Mouse (Mus musculus) spleen, adult 12 weeks (tissue): Measurements from ENCODE around the gene Lsm6.

Source experiments
- DNase-seq: peaks from one replicate; pipeline ENCODE4 v3.0.0; 2022; ENCODE audit warnings: low spot score

Gene Lsm6

GRCm38 (mm10) chr8:78806006-78806405 is 14.9 kb downstream of the Lsm6 start:
- no peak for DNase-seq

DNA sequence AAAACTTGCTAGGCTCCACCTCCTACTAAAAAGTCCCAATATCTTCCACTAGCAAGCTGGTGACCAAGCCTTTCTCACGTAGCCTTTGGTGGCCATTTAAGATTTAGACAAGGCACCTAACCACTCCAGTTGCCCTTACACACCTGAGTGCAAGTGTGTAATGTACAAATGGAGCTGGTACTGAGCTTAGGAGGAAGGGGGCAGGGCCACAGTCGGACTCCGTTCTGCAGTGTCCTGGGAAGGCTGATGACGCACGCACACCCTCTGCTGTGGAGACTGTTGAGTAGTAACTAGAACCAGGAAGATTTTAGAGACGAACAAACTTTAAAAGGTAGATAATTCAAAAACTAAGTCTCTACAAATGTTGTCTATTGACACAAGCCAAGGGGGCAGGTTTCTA is 19.7 kb downstream of the Lsm6 start:
- DNase-seq = no peak

GRCm38 (mm10) chr8:78798671-78799070 is 22.3 kb downstream of the Lsm6 start:
- no peak for DNase-seq

GRCm38 (mm10) chr8:78797985-78798384 is 23.0 kb downstream of the Lsm6 start:
- DNase-seq = no peak

GRCm38 (mm10) chr8:78793231-78793630 is 27.7 kb downstream of the Lsm6 start:
- no peak for DNase-seq

- no peak for DNase-seq
Observed at GRCm38 (mm10) chr8:78776816-78777215, 44.1 kb downstream of the Lsm6 start.

GRCm38 (mm10) chr8:78771256-78771655 is 49.7 kb downstream of the Lsm6 start:
- DNase-seq = no peak

DNA sequence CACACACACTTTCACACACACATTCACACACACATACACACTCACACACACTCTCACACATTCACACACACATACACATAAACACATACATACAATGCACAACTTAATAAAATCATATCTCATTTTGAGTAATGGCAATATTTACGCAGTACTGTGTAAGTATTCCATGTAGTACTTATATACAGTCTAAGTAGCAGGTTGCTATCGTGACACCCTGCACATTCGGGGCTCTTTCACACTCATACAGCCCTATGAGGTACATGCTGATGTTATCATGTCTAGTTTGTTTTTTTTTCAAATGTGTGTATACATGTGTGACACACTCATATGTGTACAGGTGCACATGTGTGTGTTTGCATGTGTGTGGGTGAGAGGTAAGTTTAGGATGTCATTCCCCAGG is 50.4 kb downstream of the Lsm6 start:
- DNase-seq = no peak

DNA sequence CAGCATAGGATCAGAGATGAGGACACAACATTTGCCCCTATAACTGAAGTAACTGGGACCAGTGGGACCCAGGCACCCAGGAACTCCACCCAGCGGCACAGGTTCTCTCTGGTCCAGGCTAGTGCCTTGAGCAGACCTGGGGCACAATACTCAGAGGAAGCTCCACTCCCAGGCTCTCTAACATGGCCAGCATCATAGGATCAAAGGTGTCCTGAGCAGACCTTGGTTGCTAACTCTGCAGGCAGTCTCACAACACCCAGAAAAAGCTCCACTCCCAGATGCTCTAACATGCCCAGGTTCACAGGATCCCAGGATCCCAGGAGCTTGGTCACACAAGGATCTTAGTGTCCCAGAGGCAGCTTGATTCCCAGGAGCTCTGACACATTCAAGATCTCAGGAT is 55.4 kb downstream of the Lsm6 start:
- no peak for DNase-seq

DNA sequence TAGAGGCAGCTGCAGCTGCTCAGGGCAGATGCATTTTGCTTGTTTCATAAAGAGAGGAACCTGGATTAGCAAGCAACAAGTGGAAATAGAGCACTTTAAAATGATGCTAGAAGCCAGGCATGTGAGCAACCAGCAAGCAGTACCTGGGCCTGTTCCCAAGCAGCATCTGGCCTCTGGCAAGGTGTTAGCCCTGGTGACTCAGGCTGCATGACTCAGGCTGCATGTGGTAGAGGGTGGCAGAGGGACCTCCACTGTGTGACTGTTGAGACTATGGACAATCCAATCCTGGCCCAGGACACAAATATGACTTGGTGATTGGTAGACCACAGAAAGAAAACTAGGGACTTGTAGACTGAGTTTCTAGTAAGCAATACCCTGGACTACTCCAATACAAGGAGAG is 56.0 kb downstream of the Lsm6 start:
- no peak for DNase-seq

DNA sequence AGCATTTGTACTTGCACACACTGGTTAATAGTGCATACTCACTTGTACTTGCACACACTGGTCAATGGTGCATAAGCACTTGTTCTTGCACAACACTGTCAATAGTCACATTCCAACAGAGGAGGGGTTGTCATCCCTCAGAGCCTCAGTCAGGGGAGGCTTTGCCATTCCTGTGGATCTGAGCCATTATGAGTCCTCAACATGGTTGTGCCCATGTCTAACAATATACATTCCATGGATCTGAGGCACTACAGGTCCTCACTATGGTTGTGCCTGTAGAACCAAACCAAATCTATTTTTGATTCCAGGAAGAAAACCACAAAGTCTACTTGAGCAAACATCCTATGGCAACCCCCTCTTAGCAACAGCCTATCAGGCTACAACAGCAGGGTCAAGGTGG is 61.8 kb downstream of the Lsm6 start:
- no peak for DNase-seq

DNA sequence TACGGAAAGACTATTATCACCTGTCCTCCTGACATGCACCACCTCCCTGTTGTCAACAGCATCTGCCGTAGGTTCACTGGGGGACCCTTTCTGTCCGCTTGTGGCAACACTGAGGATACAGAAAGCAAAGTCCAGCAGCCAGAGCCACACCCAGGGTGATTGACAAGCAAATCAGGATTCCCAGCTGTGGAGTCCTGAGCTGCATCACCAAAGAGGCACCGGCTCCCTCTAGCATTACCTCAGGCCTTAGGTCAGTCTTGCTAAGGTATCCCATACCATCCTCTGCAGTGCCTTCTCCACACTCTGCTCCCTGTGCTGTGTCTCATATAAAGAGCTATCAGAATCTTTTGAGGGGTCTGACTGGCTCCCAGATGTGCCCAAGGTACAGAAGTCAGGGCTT is 66.0 kb downstream of the Lsm6 start:
- DNase-seq = no peak
